Mouse (Mus musculus): Measurements from ENCODE around the gene Zfp618. TPM values are rescaled to one million over a fixed set of nuclear protein-coding genes. Genes with fewer than 3 reads are reported as not detected.

Gene Zfp618
- polyA plus RNA-seq, 1 experiment from 2014 or later: 36.7 TPM

GRCm38 (mm10) chr4:63105651-63106050 is 140.3 kb downstream of the Zfp618 start:
- no peaks in the 10 kb centered on the region for H3K27me3 ChIP-seq (ENCODE audit: control insufficient read depth, insufficient read depth, low read length)
- DNase-seq (ENCODE audit: low spot score) (no peak), ATAC-seq (ENCODE audit: low FRiP score) (no peak)
- WGBS: 98% methylated on average over 8 of the region's 8 CpGs
- no peaks in the 10 kb centered on the region for H3K4me1 ChIP-seq (replicated peaks; ENCODE audit: control insufficient read depth, insufficient read depth, low read length)
- H3K9ac ChIP-seq (ENCODE audit: low read depth, low read length): no peak overlapping the region
- H3K4me3 ChIP-seq (ENCODE audit: low read depth, low read length): no peak overlapping the region
- H3K9me3 ChIP-seq (ENCODE audit: control insufficient read depth, low read length): no peaks in the 10 kb centered on the region
- H3K4me2 ChIP-seq (replicated peaks; ENCODE audit: low read depth, low read length): no peak overlapping the region
- no peaks in the 10 kb centered on the region for H3K36me3 ChIP-seq (ENCODE audit: control insufficient read depth, insufficient read depth, low read length)
- no peak overlapping the region for H3K27ac ChIP-seq (ENCODE audit: low read depth, low read length)

- H3K27ac ChIP-seq (ENCODE audit: low read depth, low read length): no peak overlapping the region
- no peaks in the 10 kb centered on the region for H3K27me3 ChIP-seq (ENCODE audit: control insufficient read depth, insufficient read depth, low read length)
- H3K9me3 ChIP-seq (ENCODE audit: control insufficient read depth, low read length): no peaks in the 10 kb centered on the region
- H3K36me3 ChIP-seq (ENCODE audit: control insufficient read depth, insufficient read depth, low read length): peaks cover 2% of the 10 kb centered on the region
- no peak overlapping the region for H3K4me3 ChIP-seq (ENCODE audit: low read depth, low read length)
- DNase-seq (ENCODE audit: low spot score): peak; percentile 89
- ATAC-seq (ENCODE audit: low FRiP score): peak; percentile 82
- no peak overlapping the region for H3K4me2 ChIP-seq (replicated peaks; ENCODE audit: low read depth, low read length)
- no peaks in the 10 kb centered on the region for H3K4me1 ChIP-seq (replicated peaks; ENCODE audit: control insufficient read depth, insufficient read depth, low read length)
- WGBS: 92% methylated on average over 5 of the region's 5 CpGs
- no peak overlapping the region for H3K9ac ChIP-seq (ENCODE audit: low read depth, low read length)
Observed at GRCm38 (mm10) chr4:63118639-63119437, 153.5 kb downstream of the Zfp618 start.

GRCm38 (mm10) chr4:63124861-63125466 is 159.6 kb downstream of the Zfp618 start:
- Histone ChIP-seq H3K9me3 (ENCODE audit: control insufficient read depth, low read length) (no peaks in the 10 kb centered on the region), H3K4me2 (replicated peaks; ENCODE audit: low read depth, low read length) (no peak overlapping the region), H3K4me3 (ENCODE audit: low read depth, low read length) (no peak overlapping the region), H3K4me1 (replicated peaks; ENCODE audit: control insufficient read depth, insufficient read depth, low read length) (no peaks in the 10 kb centered on the region), H3K9ac (ENCODE audit: low read depth, low read length) (no peak overlapping the region), H3K27ac (ENCODE audit: low read depth, low read length) (no peak overlapping the region), H3K27me3 (ENCODE audit: control insufficient read depth, insufficient read depth, low read length) (no peaks in the 10 kb centered on the region), H3K36me3 (ENCODE audit: control insufficient read depth, insufficient read depth, low read length) (peaks cover 2% of the 10 kb centered on the region)
- ATAC-seq (ENCODE audit: low FRiP score): no peak
- WGBS: 84% methylated on average over 8 of the region's 8 CpGs
- DNase-seq (ENCODE audit: low spot score): no peak

- Histone ChIP-seq H3K9ac (ENCODE audit: low read depth, low read length) (no peak overlapping the region), H3K27me3 (ENCODE audit: control insufficient read depth, insufficient read depth, low read length) (no peaks in the 10 kb centered on the region), H3K4me1 (replicated peaks; ENCODE audit: control insufficient read depth, insufficient read depth, low read length) (no peaks in the 10 kb centered on the region), H3K27ac (ENCODE audit: low read depth, low read length) (no peak overlapping the region), H3K4me3 (ENCODE audit: low read depth, low read length) (no peak overlapping the region), H3K9me3 (ENCODE audit: control insufficient read depth, low read length) (no peaks in the 10 kb centered on the region), H3K4me2 (replicated peaks; ENCODE audit: low read depth, low read length) (no peak overlapping the region), H3K36me3 (ENCODE audit: control insufficient read depth, insufficient read depth, low read length) (peaks cover 4% of the 10 kb centered on the region; the same call in 1 of the 2 replicates)
- 89% methylated on average over 5 of the region's 5 CpGs for WGBS
- DNase-seq (ENCODE audit: low spot score) (no peak), ATAC-seq (ENCODE audit: low FRiP score) (no peak)
Observed at GRCm38 (mm10) chr4:63129891-63130624, 164.7 kb downstream of the Zfp618 start.

GRCm38 (mm10) chr4:63147268-63147667 is 181.9 kb downstream of the Zfp618 start:
- Histone ChIP-seq H3K4me2 (replicated peaks; ENCODE audit: low read depth, low read length) (no peak overlapping the region), H3K9me3 (ENCODE audit: control insufficient read depth, low read length) (no peaks in the 10 kb centered on the region), H3K27ac (ENCODE audit: low read depth, low read length) (no peak overlapping the region), H3K9ac (ENCODE audit: low read depth, low read length) (no peak overlapping the region), H3K4me1 (replicated peaks; ENCODE audit: control insufficient read depth, insufficient read depth, low read length) (no peaks in the 10 kb centered on the region), H3K4me3 (ENCODE audit: low read depth, low read length) (no peak overlapping the region), H3K36me3 (ENCODE audit: control insufficient read depth, insufficient read depth, low read length) (no peaks in the 10 kb centered on the region), H3K27me3 (ENCODE audit: control insufficient read depth, insufficient read depth, low read length) (no peaks in the 10 kb centered on the region)
- 92% methylated on average over 6 of the region's 6 CpGs for WGBS
- ATAC-seq (ENCODE audit: low FRiP score): no peak
- DNase-seq (ENCODE audit: low spot score): no peak

GRCm38 (mm10) chr4:63151127-63151526 is 185.8 kb downstream of the Zfp618 start:
- no peak overlapping the region for H3K27ac ChIP-seq (ENCODE audit: low read depth, low read length)
- H3K4me2 ChIP-seq (replicated peaks; ENCODE audit: low read depth, low read length): no peak overlapping the region
- ATAC-seq (ENCODE audit: low FRiP score): no peak
- H3K4me3 ChIP-seq (ENCODE audit: low read depth, low read length): no peak overlapping the region
- H3K27me3 ChIP-seq (ENCODE audit: control insufficient read depth, insufficient read depth, low read length): no peaks in the 10 kb centered on the region
- H3K9ac ChIP-seq (ENCODE audit: low read depth, low read length): no peak overlapping the region
- no peaks in the 10 kb centered on the region for H3K4me1 ChIP-seq (replicated peaks; ENCODE audit: control insufficient read depth, insufficient read depth, low read length)
- no peaks in the 10 kb centered on the region for H3K36me3 ChIP-seq (ENCODE audit: control insufficient read depth, insufficient read depth, low read length)
- 98% methylated on average over 6 of the region's 6 CpGs for WGBS
- H3K9me3 ChIP-seq (ENCODE audit: control insufficient read depth, low read length): no peaks in the 10 kb centered on the region
- DNase-seq (ENCODE audit: low spot score): no peak

- Histone ChIP-seq H3K27ac (ENCODE audit: low read depth, low read length) (no peak overlapping the region), H3K4me1 (replicated peaks; ENCODE audit: control insufficient read depth, insufficient read depth, low read length) (no peaks in the 10 kb centered on the region), H3K4me3 (ENCODE audit: low read depth, low read length) (no peak overlapping the region), H3K27me3 (ENCODE audit: control insufficient read depth, insufficient read depth, low read length) (no peaks in the 10 kb centered on the region), H3K4me2 (replicated peaks; ENCODE audit: low read depth, low read length) (no peak overlapping the region), H3K36me3 (ENCODE audit: control insufficient read depth, insufficient read depth, low read length) (no peaks in the 10 kb centered on the region), H3K9me3 (ENCODE audit: control insufficient read depth, low read length) (no peaks in the 10 kb centered on the region), H3K9ac (ENCODE audit: low read depth, low read length) (no peak overlapping the region)
- DNase-seq (ENCODE audit: low spot score) (no peak), ATAC-seq (ENCODE audit: low FRiP score) (no peak)
- WGBS: 59% methylated on average over 4 of the region's 4 CpGs
Observed at GRCm38 (mm10) chr4:63154028-63154427, 188.7 kb downstream of the Zfp618 start.

GRCm38 (mm10) chr4:63154699-63155098 is 189.3 kb downstream of the Zfp618 start, which contains the start of gene Ambp:
Gene Ambp, minus strand, starts transcription at chr4:63154799.
- DNase-seq (ENCODE audit: low spot score) (no peak), ATAC-seq (ENCODE audit: low FRiP score) (no peak)
- Histone ChIP-seq H3K9ac (ENCODE audit: low read depth, low read length) (no peak within 1 kb of the TSS), H3K36me3 (ENCODE audit: control insufficient read depth, insufficient read depth, low read length) (no peaks in the 10 kb centered on the region), H3K27me3 (ENCODE audit: control insufficient read depth, insufficient read depth, low read length) (no peaks in the 10 kb centered on the region), H3K4me3 (ENCODE audit: low read depth, low read length) (no peak within 1 kb of the TSS), H3K4me1 (replicated peaks; ENCODE audit: control insufficient read depth, insufficient read depth, low read length) (no peaks in the 10 kb centered on the region), H3K4me2 (replicated peaks; ENCODE audit: low read depth, low read length) (no peak within 1 kb of the TSS), H3K9me3 (ENCODE audit: control insufficient read depth, low read length) (no peaks in the 10 kb centered on the region), H3K27ac (ENCODE audit: low read depth, low read length) (no peak within 1 kb of the TSS)
- 68% methylated on average over 5 of the region's 5 CpGs for WGBS

Measured in hindbrain, embryonic 11.5 days (tissue).